Mouse (Mus musculus) cerebellum, postnatal 4 days (tissue): ENCODE measurements at regions not wholly inside any gene's neighbourhood (a gene's known extent, or its start where the extent isn't known, plus 50 kb on each side); places are given as distances from the start of the nearest gene placed in this dataset.
"Not testable (repeated sequence)": the region's sequence is repeated elsewhere in the genome, so short reads cannot be mapped to it uniquely, and the experiment has no call there.

ENCODE experiments used
- DNase-seq, 2 experiments: peaks; one replicate each; pipeline ENCODE4 v3.0.0; 2022; ENCODE audit warnings: low spot score in 2 of 2, mixed read lengths in 1 of 2

GRCm38 (mm10) chr2:129949786-129950185 is 62.4 kb upstream of the Tgm3 start:
- DNase-seq, result not testable (repeated sequence)

GRCm38 (mm10) chr2:129952486-129952885 is 59.7 kb upstream of the Tgm3 start:
- no peak for DNase-seq

DNA sequence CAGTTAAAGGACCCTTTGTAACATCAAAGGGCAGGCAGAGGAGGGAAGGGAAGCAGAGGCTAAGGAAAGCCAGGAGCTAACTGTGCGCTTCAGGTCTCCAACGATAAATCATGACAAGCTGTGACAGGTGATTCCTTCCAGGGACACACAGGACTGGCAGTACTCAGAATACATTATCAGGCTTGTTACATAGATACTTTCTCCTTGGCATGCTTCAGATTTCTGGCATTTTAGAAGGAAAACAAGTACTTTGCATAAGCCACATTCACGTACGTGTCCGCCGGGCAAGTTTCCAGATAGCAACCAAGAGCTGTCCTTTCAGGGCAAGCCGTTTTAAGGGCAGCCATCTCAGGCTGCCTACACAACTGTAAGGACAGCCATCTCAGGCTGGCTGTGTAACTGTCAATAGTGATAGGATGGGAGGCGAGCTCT is 56.9 kb upstream of the Tgm3 start:
- no peak for DNase-seq

- peak in 1 of 2 experiments; percentile 22 for DNase-seq
Observed at GRCm38 (mm10) chr2:129958120-129958519, 54.0 kb upstream of the Tgm3 start.

- DNase-seq, result no peak
Observed at GRCm38 (mm10) chr2:129960364-129960763, 51.8 kb upstream of the Tgm3 start.

DNA sequence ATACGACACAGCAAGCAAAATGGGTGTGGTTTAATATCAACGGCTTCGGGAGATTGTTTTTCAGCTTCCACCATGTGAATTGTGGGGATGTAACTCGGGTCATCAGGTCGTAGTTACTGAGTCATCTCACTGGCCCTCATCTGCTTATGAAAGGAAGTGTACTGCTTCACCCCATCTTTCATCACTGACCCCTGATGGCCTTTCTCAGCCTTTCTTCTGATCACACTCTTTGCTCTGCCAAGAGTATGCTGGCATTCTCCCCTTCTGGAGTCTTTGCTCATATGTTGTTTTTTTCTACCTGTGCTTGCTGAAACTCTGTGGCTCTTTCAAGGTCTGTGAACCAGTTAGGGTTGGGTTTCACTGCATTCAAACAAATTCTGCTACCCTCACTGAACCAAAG is 50.6 kb upstream of the Tgm3 start:
- no peak for DNase-seq
